Mouse (Mus musculus) lung, embryonic 15.5 days (tissue): Measurements from ENCODE around the gene Moxd1. TPM values are rescaled to one million over a fixed set of nuclear protein-coding genes. Genes with fewer than 3 reads are reported as not detected.

Experiments
- ATAC-seq: fragments of 200-750 bp; cut with Nextera tagmentation; 2 replicates; pipeline ENCODE4 v1.8.0; 2017; ENCODE audit warnings: moderate number of reproducible peaks, borderline replicate concordance; ENCODE audit not compliant: low FRiP score, low TSS enrichment; ENCODE audit errors: extremely low read depth
- H3K27ac ChIP-seq: fragments of 300-500 bp; sonication (generic); 2 replicates; pipeline ENCODE4 v1.5.1; 2015; ENCODE audit warnings: moderate library complexity, mild to moderate bottlenecking, inconsistent platforms
- H3K27me3 ChIP-seq: fragments of 300-500 bp; sonication (generic); 2 replicates; pipeline ENCODE4 v1.6.1; 2015; ENCODE audit warnings: inconsistent platforms
- H3K36me3 ChIP-seq: fragments of 300-500 bp; sonication (generic); 2 replicates; pipeline ENCODE4 v1.6.1; 2015; ENCODE audit warnings: inconsistent platforms
- H3K4me1 ChIP-seq: fragments of 300-500 bp; sonication (generic); 2 replicates; pipeline ENCODE4 v1.6.1; 2015; ENCODE audit warnings: inconsistent platforms
- H3K4me2 ChIP-seq: fragments of 300-500 bp; sonication (generic); 2 replicates; pipeline ENCODE4 v1.6.1; 2015; ENCODE audit warnings: inconsistent platforms, mild to moderate bottlenecking, moderate library complexity
- H3K4me3 ChIP-seq: fragments of 300-500 bp; sonication (generic); 2 replicates; pipeline ENCODE4 v1.5.1; 2015; ENCODE audit warnings: mild to moderate bottlenecking, inconsistent platforms
- H3K9ac ChIP-seq: fragments of 300-500 bp; sonication (generic); 2 replicates; pipeline ENCODE4 v1.6.1; 2015; ENCODE audit warnings: inconsistent platforms
- H3K9me3 ChIP-seq: fragments of 300-500 bp; sonication (generic); 2 replicates; pipeline ENCODE4 v1.6.1; 2016; ENCODE audit warnings: inconsistent platforms
- WGBS: fragments of 180-500 bp; shearing (Covaris S2); methylation state at CpG from one replicate; pipeline ENCODE4 v1.1.7; 2015; 5-methylcytosine and 5-hydroxymethylcytosine counted together
- polyA plus RNA-seq: library from polyadenylated mRNA; unstranded; fragments of >200 nt; fragmentation: Nextera tagmentation; extraction: Ambion mirVana; gene quantifications from 2 replicates; pipeline ENCODE4 v1.2.1, GENCODE M21; 2015

Moxd1 gene
- polyA plus RNA-seq = 6.6 and 6.7 TPM in 2 replicates

GRCm38 (mm10) chr10:24223449-24224143, at the start of gene Moxd1:
Gene Moxd1, plus strand, starts transcription at chr10:24223517.
- Histone ChIP-seq H3K9ac (peak within 1 kb of the TSS; percentile 34), H3K9me3 (no peaks in the 10 kb centered on the region), H3K4me1 (peaks cover 14% of the 10 kb centered on the region; the same call in 1 of the 2 replicates), H3K4me3 (peak within 1 kb of the TSS; percentile 47), H3K36me3 (no peaks in the 10 kb centered on the region), H3K27me3 (peaks cover 34% of the 10 kb centered on the region), H3K27ac (no peak within 1 kb of the TSS), H3K4me2 (peak within 1 kb of the TSS; percentile 91)
- ATAC-seq = peak; percentile 79
- under 1% methylated on average over 56 of the region's 56 CpGs for WGBS

GRCm38 (mm10) chr10:24190392-24190791, 32.9 kb upstream of the Moxd1 start:
- H3K27ac ChIP-seq = no peak overlapping the region
- H3K4me2 ChIP-seq = no peak overlapping the region
- no peak for ATAC-seq
- no peaks in the 10 kb centered on the region for H3K27me3 ChIP-seq
- no peak overlapping the region for H3K4me3 ChIP-seq
- no peaks in the 10 kb centered on the region for H3K4me1 ChIP-seq
- H3K36me3 ChIP-seq = peaks cover 14% of the 10 kb centered on the region
- no peak overlapping the region for H3K9ac ChIP-seq
- H3K9me3 ChIP-seq = no peaks in the 10 kb centered on the region
- 46% methylated on average over 7 of the region's 7 CpGs for WGBS

GRCm38 (mm10) chr10:24191977-24192376, 31.3 kb upstream of the Moxd1 start:
- WGBS = 70% methylated on average over 1 of the region's 1 CpGs
- no peak for ATAC-seq
- H3K27ac ChIP-seq = no peak overlapping the region
- H3K36me3 ChIP-seq = peaks cover 5% of the 10 kb centered on the region
- no peaks in the 10 kb centered on the region for H3K9me3 ChIP-seq
- no peaks in the 10 kb centered on the region for H3K27me3 ChIP-seq
- no peak overlapping the region for H3K4me3 ChIP-seq
- H3K9ac ChIP-seq = no peak overlapping the region
- no peak overlapping the region for H3K4me2 ChIP-seq
- no peaks in the 10 kb centered on the region for H3K4me1 ChIP-seq

- no peak overlapping the region for H3K9ac ChIP-seq
- no peak overlapping the region for H3K4me3 ChIP-seq
- no peaks in the 10 kb centered on the region for H3K36me3 ChIP-seq
- H3K9me3 ChIP-seq = no peaks in the 10 kb centered on the region
- H3K27me3 ChIP-seq = no peaks in the 10 kb centered on the region
- ATAC-seq = no peak
- H3K27ac ChIP-seq = no peak overlapping the region
- H3K4me1 ChIP-seq = no peaks in the 10 kb centered on the region
- 56% methylated on average over 12 of the region's 12 CpGs for WGBS
- H3K4me2 ChIP-seq = no peak overlapping the region
These were observed 24.0 kb upstream of the Moxd1 start for GRCm38 (mm10) chr10:24199303-24199702.

GRCm38 (mm10) chr10:24200099-24200498, 23.2 kb upstream of the Moxd1 start:
- Histone ChIP-seq H3K4me3 (no peak overlapping the region), H3K27me3 (no peaks in the 10 kb centered on the region), H3K27ac (no peak overlapping the region), H3K9ac (no peak overlapping the region), H3K4me1 (no peaks in the 10 kb centered on the region), H3K36me3 (no peaks in the 10 kb centered on the region), H3K4me2 (no peak overlapping the region), H3K9me3 (no peaks in the 10 kb centered on the region)
- WGBS = 91% methylated on average over 3 of the region's 3 CpGs
- ATAC-seq = no peak

GRCm38 (mm10) chr10:24210075-24210474, 13.2 kb upstream of the Moxd1 start:
- Histone ChIP-seq H3K27me3 (no peaks in the 10 kb centered on the region), H3K4me3 (no peak overlapping the region), H3K36me3 (no peaks in the 10 kb centered on the region), H3K4me1 (no peaks in the 10 kb centered on the region), H3K9me3 (no peaks in the 10 kb centered on the region), H3K27ac (no peak overlapping the region), H3K9ac (no peak overlapping the region), H3K4me2 (no peak overlapping the region)
- 75% methylated on average over 6 of the region's 6 CpGs for whole genome bisulfite sequencing
- no peak for ATAC-seq

- 91% methylated on average over 5 of the region's 5 CpGs for WGBS
- Histone ChIP-seq H3K9ac (no peak overlapping the region), H3K4me2 (no peak overlapping the region), H3K9me3 (no peaks in the 10 kb centered on the region), H3K4me3 (no peak overlapping the region), H3K27me3 (no peaks in the 10 kb centered on the region), H3K36me3 (no peaks in the 10 kb centered on the region), H3K4me1 (peaks cover 9% of the 10 kb centered on the region; the same call in 1 of the 2 replicates), H3K27ac (no peak overlapping the region)
- ATAC-seq = no peak
These were observed 10.0 kb upstream of the Moxd1 start for GRCm38 (mm10) chr10:24213297-24213696.

GRCm38 (mm10) chr10:24217558-24218268, 5.6 kb upstream of the Moxd1 start:
- Histone ChIP-seq H3K27ac (no peak overlapping the region), H3K4me2 (peak overlapping the region; percentile 0; the same call in 1 of the 2 replicates), H3K4me1 (peaks cover 14% of the 10 kb centered on the region; the same call in 1 of the 2 replicates), H3K9ac (no peak overlapping the region), H3K4me3 (no peak overlapping the region), H3K36me3 (no peaks in the 10 kb centered on the region), H3K27me3 (peaks cover 7% of the 10 kb centered on the region; the same call in 1 of the 2 replicates), H3K9me3 (no peaks in the 10 kb centered on the region)
- ATAC-seq = peak; percentile 27; the same call in 1 of the 2 replicates
- WGBS = 25% methylated on average over 6 of the region's 6 CpGs

GRCm38 (mm10) chr10:24220931-24221330, 2.4 kb upstream of the Moxd1 start:
- Histone ChIP-seq H3K4me1 (peaks cover 25% of the 10 kb centered on the region; the same call in 1 of the 2 replicates), H3K4me3 (no peak overlapping the region), H3K36me3 (no peaks in the 10 kb centered on the region), H3K4me2 (no peak overlapping the region), H3K9me3 (no peaks in the 10 kb centered on the region), H3K27me3 (peaks cover 34% of the 10 kb centered on the region), H3K27ac (no peak overlapping the region), H3K9ac (no peak overlapping the region)
- ATAC-seq = no peak
- 42% methylated on average over 5 of the region's 5 CpGs for WGBS

GRCm38 (mm10) chr10:24222911-24223310, 406 bp upstream of the Moxd1 start:
- no peak for ATAC-seq
- Histone ChIP-seq H3K27me3 (peaks cover 34% of the 10 kb centered on the region), H3K27ac (no peak overlapping the region), H3K9me3 (no peaks in the 10 kb centered on the region), H3K4me1 (peaks cover 20% of the 10 kb centered on the region; the same call in 1 of the 2 replicates), H3K4me2 (peak overlapping the region; percentile 91), H3K9ac (no peak overlapping the region), H3K36me3 (no peaks in the 10 kb centered on the region), H3K4me3 (peak overlapping the region; percentile 47)
- WGBS = 19% methylated on average over 6 of the region's 6 CpGs

- H3K27ac ChIP-seq = no peak overlapping the region
- H3K9me3 ChIP-seq = no peaks in the 10 kb centered on the region
- no peak overlapping the region for H3K4me3 ChIP-seq
- H3K27me3 ChIP-seq = peaks cover 34% of the 10 kb centered on the region
- 22% methylated on average over 8 of the region's 8 CpGs for WGBS
- no peak for ATAC-seq
- H3K36me3 ChIP-seq = no peaks in the 10 kb centered on the region
- peaks cover 14% of the 10 kb centered on the region; the same call in 1 of the 2 replicates for H3K4me1 ChIP-seq
- H3K4me2 ChIP-seq = peak overlapping the region; percentile 91; the same call in 1 of the 2 replicates
- H3K9ac ChIP-seq = no peak overlapping the region
These were observed 1.3 kb downstream of the Moxd1 start for GRCm38 (mm10) chr10:24224591-24224990.
